Mouse (Mus musculus) right cerebral cortex, postnatal 36 days (tissue): ENCODE data around the gene Prepl.

ENCODE experiments used
- DNase-seq, 2 experiments: peaks; one replicate each; pipeline ENCODE4 v3.0.0; 2022; ENCODE audit warnings: low spot score in 2 of 2, mixed read lengths in 1 of 2

The Prepl gene

GRCm38 (mm10) chr17:85090120-85091099, at the start of gene Prepl, which contains the start of gene Camkmt:
Gene Prepl (minus strand): TSS chr17:85090241.
Gene Camkmt (plus strand): TSS chr17:85090552.
- peak; percentile 91 to 95 for DNase-seq

DNA sequence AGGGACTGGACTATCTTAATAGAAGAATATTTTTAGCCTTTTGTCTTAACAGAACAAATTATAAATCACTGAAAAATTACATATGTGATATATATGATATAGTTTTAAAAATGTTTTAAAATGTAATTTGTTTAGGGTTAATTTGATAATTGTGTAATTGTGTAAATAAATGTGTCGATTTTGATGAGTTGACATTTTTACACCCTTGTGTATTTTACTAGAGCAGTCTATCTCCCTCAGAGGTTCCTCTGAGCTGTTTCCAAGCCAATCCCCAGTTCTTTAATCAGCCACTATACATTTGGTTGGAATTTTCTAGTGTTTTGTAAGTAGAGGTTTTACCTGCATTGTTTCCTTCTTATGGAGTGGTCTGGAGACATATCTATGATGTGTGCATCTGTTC, 48.4 kb upstream of the Prepl start:
- no peak for DNase-seq

DNA sequence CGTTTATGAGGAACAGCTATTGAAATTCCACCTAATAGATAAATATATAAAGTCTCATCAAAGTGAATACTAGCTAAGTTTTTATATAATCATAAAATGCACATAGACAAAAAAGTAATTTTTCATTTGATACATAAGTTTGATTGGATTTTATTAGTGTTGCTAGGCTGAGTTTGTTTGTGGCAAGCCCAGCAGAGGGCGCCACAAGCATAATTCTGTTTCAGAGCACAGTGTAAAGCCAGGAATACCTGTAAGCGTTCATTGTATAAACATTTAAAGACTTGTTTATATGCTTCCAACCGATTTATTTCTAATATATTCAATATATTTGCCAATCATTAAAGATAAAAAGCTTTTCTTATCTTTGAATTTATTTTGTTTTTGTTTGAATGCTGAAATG, 26.6 kb upstream of the Prepl start:
- peak in 1 of 2 experiments; percentile 15 for DNase-seq

- no peak for DNase-seq
Observed at GRCm38 (mm10) chr17:85113441-85113840, 23.4 kb upstream of the Prepl start.

DNA sequence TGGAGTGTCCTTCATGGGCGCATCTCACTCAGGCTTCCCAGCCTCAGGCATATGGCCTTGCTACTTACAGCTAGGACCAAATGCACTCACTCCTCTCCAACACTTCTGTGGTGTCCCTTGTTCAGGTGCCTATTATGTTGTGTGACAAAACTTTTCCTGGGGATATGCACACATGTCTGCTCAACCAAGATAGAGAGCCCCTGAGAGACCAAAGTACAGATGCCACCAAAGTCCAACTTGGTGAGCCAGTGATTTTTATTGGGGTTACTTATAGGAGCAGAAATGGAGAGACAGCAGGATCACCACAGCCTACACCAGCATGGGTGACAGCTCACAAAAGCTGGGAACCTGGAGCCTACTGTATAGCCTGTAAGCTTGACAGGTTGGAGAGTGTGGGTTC, 20.6 kb upstream of the Prepl start:
- no peak for DNase-seq

DNA sequence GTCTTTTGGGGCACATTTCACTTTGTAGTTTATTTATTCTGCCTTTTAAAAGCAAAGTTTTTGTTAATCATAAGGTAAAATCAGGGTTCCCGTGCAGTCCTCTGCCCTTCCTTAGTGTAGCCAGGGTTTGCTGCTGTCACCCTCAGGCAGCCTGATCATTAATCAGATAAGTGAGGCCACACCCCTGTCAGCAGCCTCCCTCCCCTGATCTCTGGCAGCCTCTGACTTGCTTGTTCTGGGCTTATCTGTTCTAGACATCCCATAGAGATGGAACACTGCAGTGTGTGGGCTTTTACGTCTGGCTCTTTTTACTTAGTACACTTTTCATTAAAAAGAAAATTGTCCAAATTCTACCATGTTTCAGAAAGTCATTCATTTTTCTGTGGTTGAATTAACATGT, 13.3 kb upstream of the Prepl start:
- DNase-seq, result no peak

- no peak for DNase-seq
Observed at GRCm38 (mm10) chr17:85101751-85102150, 11.7 kb upstream of the Prepl start.

DNA sequence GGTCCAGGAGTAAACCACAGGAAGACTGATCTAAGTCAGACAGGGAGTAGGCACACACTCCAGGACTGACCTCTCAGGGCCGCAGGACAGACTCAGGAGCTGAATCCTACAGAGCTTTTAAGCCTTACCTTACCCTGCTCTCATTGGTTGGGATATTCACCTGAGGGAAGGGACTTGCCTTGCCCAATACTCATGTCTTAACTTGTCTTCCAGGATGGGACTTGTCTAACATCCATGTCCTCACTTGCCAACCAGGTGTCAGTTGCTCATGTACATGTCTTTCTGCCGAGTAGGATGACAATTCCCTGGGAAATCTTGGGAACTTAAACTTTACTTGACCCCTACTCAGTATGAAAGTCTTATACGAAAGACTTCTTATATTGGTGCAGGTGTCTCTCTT, 10.2 kb upstream of the Prepl start:
- DNase-seq, result no peak

GRCm38 (mm10) chr17:85098677-85099323, 8.8 kb upstream of the Prepl start:
- DNase-seq, result no peak

GRCm38 (mm10) chr17:85096396-85096795, 6.4 kb upstream of the Prepl start:
- no peak for DNase-seq

- DNase-seq, result no peak
Observed at GRCm38 (mm10) chr17:85091762-85092161, 1.7 kb upstream of the Prepl start.

DNA sequence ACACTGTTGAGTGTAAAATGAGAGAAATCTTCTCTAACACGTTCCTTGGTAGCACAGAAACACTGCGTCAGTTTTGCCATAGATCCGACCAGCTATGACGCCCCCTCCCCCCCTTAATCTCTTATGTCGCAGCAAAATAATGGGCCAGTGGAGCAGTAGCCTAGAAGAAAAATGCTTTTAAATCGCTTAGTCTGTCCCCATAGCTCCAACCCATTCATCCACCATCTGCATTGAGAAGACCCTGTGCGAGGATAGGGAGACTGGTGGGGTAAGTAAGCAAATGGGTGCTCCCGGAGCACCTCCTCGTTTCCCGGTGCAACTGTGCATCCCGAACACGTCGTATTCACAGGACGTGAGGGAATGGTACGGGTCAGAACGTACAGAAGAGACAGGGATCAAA, 420 bp downstream of the Prepl start:
- no peak for DNase-seq

DNA sequence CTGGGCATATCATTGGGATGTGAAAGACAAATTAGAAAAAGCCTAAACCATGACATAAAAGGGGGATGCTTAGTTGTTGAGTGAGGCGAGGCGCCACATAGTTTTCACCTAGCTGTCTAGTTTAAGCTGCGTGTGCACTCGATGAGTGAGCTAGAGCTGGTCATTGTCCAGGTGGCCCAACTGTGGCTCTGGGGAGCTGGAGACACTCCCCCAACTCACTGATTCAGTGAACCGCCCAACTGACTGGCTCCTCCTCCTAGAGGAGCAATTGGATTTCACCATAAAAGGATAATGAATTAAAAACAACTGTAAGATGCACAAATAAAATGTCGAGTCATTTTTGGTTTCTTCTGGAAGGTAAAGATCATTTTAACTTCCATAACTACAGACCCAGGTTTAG, 1.0 kb downstream of the Prepl start:
- DNase-seq, result no peak

DNA sequence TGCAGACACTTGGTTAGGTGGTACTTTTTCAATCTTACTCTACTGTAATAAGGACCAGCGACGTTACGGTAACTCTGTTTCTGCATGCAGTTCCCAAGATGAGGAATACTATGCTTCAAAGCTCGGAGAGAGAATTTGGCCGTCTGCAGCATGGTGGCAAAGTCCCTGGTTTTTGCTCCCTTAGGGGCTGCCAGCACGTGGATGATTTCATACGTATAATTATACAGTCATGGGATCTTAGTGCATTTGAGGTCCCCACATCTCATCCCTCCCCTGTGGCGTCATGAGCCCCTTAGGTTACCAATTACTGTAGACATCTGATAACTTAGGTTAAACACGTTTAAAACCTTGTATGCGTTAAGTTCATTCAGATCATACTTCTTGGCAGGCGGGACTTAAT, 1.6 kb downstream of the Prepl start:
- no peak for DNase-seq

DNA sequence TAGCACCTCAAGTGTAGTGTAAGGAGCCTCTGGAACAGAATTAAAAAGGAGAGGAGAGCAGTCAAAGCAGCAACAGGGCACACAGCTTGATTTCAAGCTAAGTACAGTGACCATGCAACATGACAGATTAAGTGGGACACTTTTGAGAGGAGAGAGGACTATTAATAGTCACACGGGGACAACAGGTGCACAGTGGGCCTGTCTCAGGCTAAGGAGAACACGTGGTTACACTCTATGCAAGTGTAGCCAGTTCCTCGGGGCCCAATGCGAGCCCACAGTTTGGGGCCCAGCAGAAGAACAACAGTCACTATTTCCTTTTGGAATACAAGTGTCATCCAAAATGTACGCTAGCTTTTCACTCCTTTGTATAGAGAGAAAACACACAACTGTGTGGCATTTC, 2.5 kb downstream of the Prepl start:
- DNase-seq, result no peak

DNA sequence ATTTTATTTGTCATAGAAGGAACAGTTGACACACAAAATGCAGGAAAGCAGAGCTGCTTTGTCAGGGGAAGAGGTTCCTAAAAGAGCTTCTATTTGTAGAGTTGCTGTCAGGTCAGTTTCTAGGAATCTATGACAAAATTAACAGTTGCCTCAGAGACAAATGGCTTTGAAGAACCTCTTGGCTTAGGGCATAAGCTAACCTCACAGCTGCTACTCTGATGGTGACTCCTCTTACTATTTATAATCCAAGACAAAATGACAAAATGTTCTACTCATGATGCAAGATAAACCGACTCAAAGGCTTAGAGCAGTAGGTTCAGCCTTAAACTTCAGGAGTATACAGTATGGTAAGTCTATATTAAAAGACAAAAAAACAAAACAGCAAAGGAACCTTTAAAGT, 3.5 kb downstream of the Prepl start:
- no peak for DNase-seq

DNA sequence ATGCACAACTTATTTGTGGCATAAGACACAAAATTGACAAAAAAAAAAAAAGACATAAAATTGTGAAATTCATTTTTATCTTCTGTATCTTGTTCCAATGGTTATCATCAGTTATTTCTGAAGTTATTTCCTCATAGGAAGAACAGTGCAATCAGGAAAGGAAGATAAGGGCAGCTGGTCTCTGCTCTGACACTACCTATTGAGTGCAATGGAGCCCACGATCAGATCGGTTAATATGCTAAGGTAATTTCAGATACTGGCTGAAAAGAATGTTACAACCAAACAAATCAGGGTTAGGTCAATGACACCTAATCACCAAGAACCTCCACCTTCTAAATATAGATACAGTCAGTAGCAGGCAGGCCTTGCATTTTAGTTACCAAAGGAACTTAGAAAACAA, 4.7 kb downstream of the Prepl start:
- DNase-seq, result no peak

DNA sequence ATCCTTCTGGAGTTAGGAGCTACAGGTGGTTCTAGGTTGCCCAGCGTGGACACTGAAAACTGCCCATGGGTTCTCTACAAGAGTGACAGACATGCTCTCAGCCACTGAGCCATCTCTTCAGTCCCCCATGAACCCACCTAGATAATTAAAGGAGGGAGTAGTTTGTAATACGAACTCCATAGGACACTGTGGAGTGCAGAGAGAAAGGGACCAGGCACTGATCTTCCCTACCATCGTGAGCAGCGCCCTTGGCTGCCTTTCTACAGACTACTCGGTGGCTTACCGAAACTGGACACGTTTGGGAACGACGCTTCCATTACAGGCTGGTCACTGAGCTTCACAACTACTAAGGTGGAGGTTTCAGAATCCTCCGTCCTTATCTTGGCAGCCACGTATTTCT, 9.3 kb downstream of the Prepl start:
- no peak for DNase-seq

DNA sequence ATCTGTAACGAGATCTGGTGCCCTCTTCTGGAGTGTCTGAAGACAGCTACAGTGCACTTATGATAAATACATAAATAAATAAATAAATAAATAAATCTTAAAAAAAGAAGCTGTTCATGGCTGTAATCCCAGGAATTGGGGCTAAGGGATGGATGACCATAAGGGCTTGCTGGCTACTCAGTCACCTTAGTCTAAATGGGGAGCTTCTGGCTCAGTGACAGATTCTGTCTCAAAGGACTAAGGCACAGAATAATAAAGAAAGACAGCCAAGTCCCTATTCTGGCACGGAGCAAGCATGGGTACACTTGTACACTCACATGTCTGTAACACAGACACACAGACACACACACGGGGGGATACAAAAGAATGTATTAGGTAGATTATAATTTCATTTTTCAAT, 10.8 kb downstream of the Prepl start:
- no peak for DNase-seq

DNA sequence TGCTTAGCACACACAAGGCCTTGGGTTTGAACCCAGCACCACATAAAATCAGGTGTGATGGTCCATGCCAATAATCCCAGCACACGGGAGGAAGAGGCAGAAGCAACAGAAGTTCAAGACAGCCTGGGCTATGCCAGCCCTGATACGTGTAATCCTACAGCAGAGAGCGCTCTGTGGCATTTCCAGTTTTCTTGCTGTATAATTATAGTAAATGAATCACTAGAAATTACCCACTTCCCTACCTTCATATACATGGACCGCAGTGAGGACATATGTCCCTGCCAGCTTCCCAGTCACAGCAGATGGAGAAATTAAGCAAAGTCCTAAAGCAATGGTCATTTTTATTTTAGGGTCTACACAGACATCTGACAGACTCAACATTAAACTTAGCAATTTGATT, 16.0 kb downstream of the Prepl start:
- no peak for DNase-seq

GRCm38 (mm10) chr17:85073214-85073613, 16.8 kb downstream of the Prepl start:
- no peak for DNase-seq

GRCm38 (mm10) chr17:85072383-85072782, 17.7 kb downstream of the Prepl start:
- no peak for DNase-seq
